12 mouse cellular contexts compared by ENCODE assay signal in the genomic region with DNA sequence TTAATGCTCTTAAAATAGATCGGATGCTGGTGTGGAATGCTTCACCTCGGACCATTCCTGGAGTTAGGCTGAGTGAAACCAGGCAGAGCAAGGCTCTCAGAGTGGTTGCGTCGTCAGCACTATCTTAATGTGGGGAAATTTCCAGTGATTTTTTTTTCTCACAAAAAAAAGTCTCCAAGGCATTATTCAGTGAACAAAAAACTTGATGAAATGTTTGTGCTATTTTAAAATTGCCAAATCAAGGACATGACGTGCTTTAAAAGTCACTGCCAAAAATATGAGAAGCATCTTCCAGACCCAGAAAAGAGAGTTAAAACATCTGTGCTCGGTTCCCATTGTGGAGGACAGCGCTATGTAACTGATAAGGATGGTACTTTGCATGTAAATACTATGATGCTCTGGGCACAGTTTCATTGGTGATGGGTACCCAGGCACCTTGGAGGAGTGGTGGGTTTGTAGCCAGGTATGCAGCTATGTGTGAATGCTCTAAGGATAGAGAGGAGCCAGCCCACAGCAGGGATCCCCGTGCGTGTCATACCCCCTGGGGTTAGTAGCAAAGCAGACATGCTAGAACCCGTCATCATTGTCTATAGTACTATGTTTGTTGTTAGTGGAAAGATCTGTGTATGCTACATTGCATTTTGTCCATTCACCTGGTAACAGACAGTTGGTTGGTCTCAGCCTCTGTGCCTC. TPM values are rescaled to one million over a fixed set of nuclear protein-coding genes. Genes with fewer than 3 reads are reported as not detected.
DNase-seq lines count a peak whose midpoint lies in the region; ATAC-seq and TF ChIP-seq lines count a peak whose summit lies in the region.
"Had no signal": no experiment of that assay in that cellular context is flagged by ENCODE, and none has a peak within 500 bp of the region (broad histone marks: within the 10 kb centered on the region; RNA-seq: fewer than 3 reads in every experiment).

No protein-coding gene starts in this region.

- H3K36me3 ChIP-seq in lung, embryonic 14.5 days (ENCODE audit: insufficient read depth) = no peaks in the 10 kb centered on the region

- 46% methylated on average over 10 of the region's 10 CpGs for WGBS in lung, embryonic 14.5 days
- WGBS in lung, adult 2 months = 61% methylated on average over 10 of the region's 10 CpGs

- no peaks in the 10 kb centered on the region for H3K27me3 ChIP-seq in lung, embryonic 14.5 days (ENCODE audit: insufficient read depth, low read length)

- no peak overlapping the region for H3K9ac ChIP-seq in lung, embryonic 14.5 days

- DNase-seq in frontal cortex, postnatal 25 days (ENCODE audit: low spot score in 2 of 2) = no peak
- DNase-seq in lung, embryonic 14.5 days = peak; percentile 84
- DNase-seq in lung, adult 2 months = no peak
- peak; percentile 55 for DNase-seq in fibroblast of lung, adult 2 months (ENCODE audit: low read depth)
- DNase-seq in lung, postnatal 36 days = peak; percentile 41
- no peak for DNase-seq in natural killer cell, adult 2 months (ENCODE audit: low spot score in 2 of 2)
- DNase-seq in right cerebral cortex, postnatal 14 days = no peak
- DNase-seq: cerebellum, adult 18-20 months had no signal

- no peak for TF ChIP-seq CTCF in lung, embryonic 14.5 days (IDR thresholded peaks at IDR 0.05; ENCODE audit: low read depth)
- no peak for TF ChIP-seq CTCF in lung, adult 2 months (IDR thresholded peaks at IDR 0.05; ENCODE audit: insufficient read depth, low read length)

- peak; percentile 90 for ATAC-seq in frontal cortex, adult (ENCODE audit: low TSS enrichment)
- peak; percentile 76; the same call in 1 of the 2 replicates for ATAC-seq in lung, embryonic 14.5 days (ENCODE audit: insufficient read depth)

- H3K9me3 ChIP-seq in lung, embryonic 14.5 days (ENCODE audit: low read depth, low read length) = no peaks in the 10 kb centered on the region

- H3K4me3 ChIP-seq in lung, embryonic 14.5 days (ENCODE audit: low read depth, low read length) = no peak overlapping the region
- no peak overlapping the region for H3K4me3 ChIP-seq in lung, adult 2 months (replicated peaks; ENCODE audit: extremely low read depth, low read depth, low read length)
- H3K4me3 ChIP-seq: erythroblast, embryonic 14.5 days had no signal

- no peak overlapping the region for H3K27ac ChIP-seq in lung, embryonic 14.5 days (ENCODE audit: low read depth)

- no peak overlapping the region for H3K4me2 ChIP-seq in lung, embryonic 14.5 days
- H3K4me2 ChIP-seq: liver, embryonic 11.5 days had no signal

- TF ChIP-seq POLR2A in lung, adult 2 months (IDR thresholded peaks at IDR 0.05; ENCODE audit: borderline replicate concordance, extremely low read depth, low read depth, low read length) = no peak

- no peaks in the 10 kb centered on the region for H3K4me1 ChIP-seq in lung, embryonic 14.5 days (ENCODE audit: insufficient read depth)
- H3K4me1 ChIP-seq in lung, adult 2 months (ENCODE audit: control insufficient read depth, insufficient read depth, low read length) = no peaks in the 10 kb centered on the region

RNA-seq across cellular contexts. Expression of a gene that starts 11.3 kb away (rescaled TPM):
- 1.7 and 2.3 TPM in 2 replicates for polyA plus RNA-seq in lung, embryonic 14.5 days (2014; fragmentation: Nextera tagmentation; extraction: Ambion mirVana)
- 1.2 and 1.7 TPM in 2 replicates for polyA plus RNA-seq in lung, adult 2 months (2012; rRNA removed)
- polyA plus RNA-seq: erythroblast, embryonic 14.5 days had no signal

RNA-seq across cellular contexts. Expression of a gene that starts 17.8 kb away (rescaled TPM):
- polyA plus RNA-seq in lung, embryonic 14.5 days (2014; fragmentation: Nextera tagmentation; extraction: Ambion mirVana) = 47.1 and 49.4 TPM in 2 replicates
- polyA plus RNA-seq in lung, adult 2 months (2012; rRNA removed) = 30.5 and 38.1 TPM in 2 replicates

RNA-seq across cellular contexts. Expression of a gene that starts 27.9 kb away (rescaled TPM):
- not detected in 2 replicates for polyA plus RNA-seq in lung, embryonic 14.5 days (2014; fragmentation: Nextera tagmentation; extraction: Ambion mirVana)
- not detected in 2 replicates for polyA plus RNA-seq in lung, adult 2 months (2012; rRNA removed)
- polyA plus RNA-seq: liver, embryonic 11.5 days; testis, adult 2 months had no signal

Comparison
In these comparisons a context has a peak if more than half of its experiments do, and no peak if none do; other contexts are left out.
1. DNase-seq: peak in lung, embryonic 14.5 days (single experiment), fibroblast of lung, adult 2 months (single experiment) and lung, postnatal 36 days (single experiment); none in frontal cortex, postnatal 25 days (0 of 2), lung, adult 2 months (single experiment), natural killer cell, adult 2 months (0 of 2) and right cerebral cortex, postnatal 14 days (single experiment).